Mouse (Mus musculus) small intestine, adult 2 months (tissue): ENCODE data around the gene Ampd2. TPM values are rescaled to one million over a fixed set of nuclear protein-coding genes. Genes with fewer than 3 reads are reported as not detected.

Experiments
- H3K27ac ChIP-seq: fragments of 200-500 bp; 2 replicates; pipeline ENCODE4 v1.5.1; 2012; ENCODE audit warnings: low read depth, low read length, control low read depth, inconsistent platforms; ENCODE audit not compliant: insufficient read depth
- H3K27me3 ChIP-seq: fragments of 200-500 bp; 2 replicates; pipeline ENCODE4 v1.6.1; 2012; ENCODE audit warnings: mild to moderate bottlenecking, moderate library complexity, low read length, inconsistent platforms; ENCODE audit not compliant: control insufficient read depth, insufficient read depth
- H3K36me3 ChIP-seq: fragments of 200-500 bp; 2 replicates; pipeline ENCODE4 v1.6.1; 2012; ENCODE audit warnings: mild to moderate bottlenecking, low read length, control low read depth, inconsistent platforms; ENCODE audit not compliant: control insufficient read depth, insufficient read depth
- H3K4me1 ChIP-seq: fragments of 200-500 bp; 2 replicates; pipeline ENCODE4 v1.6.1; 2012; ENCODE audit warnings: low read length, inconsistent platforms, mixed read lengths; ENCODE audit not compliant: control insufficient read depth, insufficient read depth, insufficient read length
- H3K4me3 ChIP-seq: fragments of 200-500 bp; 2 replicates; pipeline ENCODE4 v1.5.1; 2012; ENCODE audit warnings: low read depth, mild to moderate bottlenecking, control low read depth, inconsistent platforms, low read length, moderate library complexity
- CTCF ChIP-seq: fragments of 200-500 bp; IDR thresholded peaks from 2 replicates; pipeline ENCODE4 v1.5.1; 2012; ENCODE audit warnings: low read depth, mild to moderate bottlenecking, control low read depth, inconsistent platforms, low read length, moderate library complexity, mixed read lengths; ENCODE audit not compliant: insufficient replicate concordance, insufficient read length; ENCODE audit errors: extremely low read depth
- POLR2A ChIP-seq: fragments of 200-500 bp; IDR thresholded peaks from 2 replicates; pipeline ENCODE4 v1.6.1; 2012; ENCODE audit warnings: low read depth, mild to moderate bottlenecking, control low read depth, inconsistent platforms, low read length, moderate library complexity
- WGBS: fragments of 180-500 bp; shearing (Covaris S2); methylation state at CpG from one replicate; pipeline ENCODE4 v1.1.7; 2018; 5-methylcytosine and 5-hydroxymethylcytosine counted together
- polyA plus RNA-seq: library from polyadenylated mRNA; depleted of rRNA; stranded (reverse); fragments of >200 nt; gene quantifications from 2 replicates; pipeline ENCODE4 v1.2.3, GENCODE M21; 2012

Gene Ampd2
- polyA plus RNA-seq, 1 experiment = 107 TPM

GRCm38 (mm10) chr3:108050493-108050892 is 36.0 kb downstream of the Ampd2 start:
- H3K4me3 ChIP-seq = no peak overlapping the region
- H3K36me3 ChIP-seq = no peaks in the 10 kb centered on the region
- 92% methylated on average over 5 of the region's 5 CpGs for whole genome bisulfite sequencing
- no peak for TF ChIP-seq CTCF
- TF ChIP-seq POLR2A = no peak
- H3K27ac ChIP-seq = no peak overlapping the region
- H3K27me3 ChIP-seq = no peaks in the 10 kb centered on the region
- H3K4me1 ChIP-seq = no peaks in the 10 kb centered on the region

GRCm38 (mm10) chr3:108048306-108048705 is 38.1 kb downstream of the Ampd2 start:
- WGBS = 14% methylated on average over 3 of the region's 3 CpGs

GRCm38 (mm10) chr3:108046944-108047655 is 39.4 kb downstream of the Ampd2 start:
- TF ChIP-seq CTCF (no peak), POLR2A (no peak)
- Histone ChIP-seq H3K27me3 (no peaks in the 10 kb centered on the region), H3K4me1 (peaks cover 6% of the 10 kb centered on the region), H3K4me3 (no peak overlapping the region), H3K36me3 (no peaks in the 10 kb centered on the region), H3K27ac (no peak overlapping the region)
- WGBS = 82% methylated on average over 2 of the region's 2 CpGs

More at GRCm38 (mm10) chr3:108048306-108048705, 38.1 kb downstream of the Ampd2 start:
- TF ChIP-seq POLR2A (no peak), CTCF (no peak)
- H3K27ac ChIP-seq = no peak overlapping the region
- no peaks in the 10 kb centered on the region for H3K36me3 ChIP-seq
- H3K4me1 ChIP-seq = peaks cover 6% of the 10 kb centered on the region
- no peak overlapping the region for H3K4me3 ChIP-seq
- no peaks in the 10 kb centered on the region for H3K27me3 ChIP-seq

GRCm38 (mm10) chr3:108044394-108045140 is 41.9 kb downstream of the Ampd2 start, which contains the start of gene Gstm4:
Gstm4 (minus strand) TSS chr3:108044894.
- Histone ChIP-seq H3K27ac (peak within 1 kb of the TSS; percentile 56), H3K36me3 (no peaks in the 10 kb centered on the region), H3K4me1 (peaks cover 16% of the 10 kb centered on the region), H3K4me3 (peak within 1 kb of the TSS; percentile 60), H3K27me3 (no peaks in the 10 kb centered on the region)
- WGBS = 3% methylated on average over 29 of the region's 29 CpGs
- TF ChIP-seq POLR2A (peak; percentile 75), CTCF (no peak)

- 73% methylated on average over 5 of the region's 5 CpGs for WGBS
- Histone ChIP-seq H3K27ac (no peak overlapping the region), H3K4me1 (peaks cover 3% of the 10 kb centered on the region; the same call in 1 of the 2 replicates), H3K36me3 (no peaks in the 10 kb centered on the region), H3K27me3 (no peaks in the 10 kb centered on the region), H3K4me3 (no peak overlapping the region)
- TF ChIP-seq CTCF (no peak), POLR2A (no peak)
These were observed 53.3 kb downstream of the Ampd2 start for GRCm38 (mm10) chr3:108033156-108033555.

- no peak for TF ChIP-seq POLR2A
- TF ChIP-seq CTCF = no peak
- Histone ChIP-seq H3K36me3 (no peaks in the 10 kb centered on the region), H3K4me1 (peaks cover 8% of the 10 kb centered on the region; the same call in 1 of the 2 replicates), H3K27ac (no peak overlapping the region), H3K27me3 (no peaks in the 10 kb centered on the region), H3K4me3 (no peak overlapping the region)
These were observed 54.3 kb downstream of the Ampd2 start for GRCm38 (mm10) chr3:108032113-108032512.
